Mouse (Mus musculus): ENCODE data around the gene Olfr1328. TPM values are rescaled to one million over a fixed set of nuclear protein-coding genes. Genes with fewer than 3 reads are reported as not detected.

Olfr1328 gene
- not detected for polyA plus RNA-seq (2014; fragmentation: Illumina TruSeq; extraction: RNeasy Lipid Tissue Mini Kit (QIAGEN cat#74804); ENCODE audit: low read depth, low replicate concordance)

DNA sequence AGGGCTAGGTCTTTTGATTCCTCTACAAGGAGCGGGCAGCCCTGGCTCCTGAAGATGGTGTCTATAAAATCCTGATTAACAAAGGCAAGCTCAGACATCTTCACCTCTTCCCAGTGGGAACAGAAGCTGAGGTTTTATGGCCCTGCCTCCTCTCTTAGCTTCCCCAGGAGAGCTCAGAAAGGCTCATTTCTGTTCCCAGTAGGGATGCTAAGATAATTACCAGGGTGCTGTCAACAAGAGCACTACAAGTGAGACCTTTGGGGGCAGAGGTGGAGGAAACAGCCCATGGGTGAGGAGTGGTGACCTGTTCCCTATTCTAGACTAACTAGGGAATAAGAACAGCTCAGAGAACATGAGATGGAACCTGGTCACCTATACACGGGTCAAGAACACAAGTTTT lies at the start of gene Olfr1328:
Gene Olfr1328, minus strand, starts transcription at position 101 of the 400 bp plus-strand sequence.

DNA sequence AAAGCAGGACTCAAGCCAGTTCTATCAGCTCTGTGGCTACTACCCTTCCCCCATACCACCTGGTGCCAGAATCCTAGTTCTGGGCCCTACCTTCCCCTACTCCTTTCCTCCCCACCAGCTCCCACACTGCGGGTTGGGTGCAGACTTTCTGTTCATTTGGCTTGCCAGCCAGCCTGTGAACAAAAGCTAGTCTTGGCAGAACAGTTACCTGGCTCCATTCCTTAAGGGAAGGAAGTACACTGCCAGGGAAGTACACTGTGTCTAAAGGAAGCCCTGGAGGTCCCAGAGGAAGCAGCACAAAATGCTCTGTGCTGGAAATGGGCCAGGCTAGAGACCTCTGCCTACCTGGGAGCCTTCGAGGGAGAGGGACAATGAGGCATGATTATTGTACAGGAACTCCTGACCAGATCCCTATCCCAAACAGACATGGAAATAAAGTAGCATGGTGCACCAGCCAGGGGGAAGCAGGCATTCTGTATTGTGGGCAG lies 22.8 kb upstream of the Olfr1328 start, which contains the start of gene Lao1:
Gene Lao1, plus strand, starts transcription at position 438 of the 488 bp plus-strand sequence.

DNA sequence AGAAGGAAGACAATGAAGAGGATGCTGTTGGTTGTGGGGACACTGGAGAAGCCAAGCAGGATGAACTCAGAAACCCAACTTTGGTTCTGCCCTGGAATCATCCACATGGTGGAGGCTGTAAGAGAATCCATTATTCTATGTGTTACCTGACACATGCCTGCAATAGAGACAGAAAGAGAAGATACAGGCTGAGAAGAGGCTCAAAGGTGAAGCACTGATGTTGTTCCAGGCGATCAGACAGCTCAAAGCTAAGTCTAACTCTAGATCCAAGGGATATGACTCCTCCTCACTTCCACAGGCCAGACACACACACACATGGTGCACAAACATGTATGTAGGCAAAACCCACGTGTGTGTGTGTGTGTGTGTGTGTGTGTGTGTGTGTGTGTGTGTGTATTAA lies 21.0 kb downstream of the Olfr1328 start, which contains the start of gene Olfr1329:
Gene Olfr1329, minus strand, starts transcription at position 101 of the 400 bp plus-strand sequence.

DNA sequence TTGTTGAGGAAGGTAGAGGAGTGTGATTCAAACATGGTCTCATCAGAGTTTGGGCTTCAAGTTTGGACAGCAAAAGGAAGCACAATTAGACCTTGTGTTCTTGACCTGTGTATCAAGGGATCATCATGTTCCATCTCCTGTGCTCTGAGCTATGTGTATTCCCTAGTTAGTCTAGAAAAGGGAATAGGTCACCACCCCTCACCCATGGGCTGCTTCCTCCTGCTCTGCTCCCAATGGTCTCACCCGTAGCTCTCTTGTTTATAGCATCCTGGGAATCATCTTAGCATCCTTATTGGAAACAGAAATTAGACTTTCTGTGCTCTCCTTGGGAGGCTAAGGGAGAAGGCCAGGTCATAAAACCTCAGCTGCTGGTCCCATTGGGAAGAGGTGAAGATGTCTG lies 50.1 kb downstream of the Olfr1328 start, which contains the start of gene Olfr1330:
Gene Olfr1330, plus strand, starts transcription at position 301 of the 400 bp plus-strand sequence.

Other genes with a start within 250 kb of the Olfr1328 start
- not detected for gene Olfr1342, start 245.9 kb downstream of the Olfr1328 start, polyA plus RNA-seq (2014; fragmentation: Illumina TruSeq; extraction: RNeasy Lipid Tissue Mini Kit (QIAGEN cat#74804); ENCODE audit: low read depth, low replicate concordance)
- gene Olfr1341, start 235.1 kb downstream of the Olfr1328 start, polyA plus RNA-seq (2014; fragmentation: Illumina TruSeq; extraction: RNeasy Lipid Tissue Mini Kit (QIAGEN cat#74804); ENCODE audit: low read depth, low replicate concordance): not detected
- not detected for gene Olfr1340, start 218.5 kb downstream of the Olfr1328 start, polyA plus RNA-seq (2014; fragmentation: Illumina TruSeq; extraction: RNeasy Lipid Tissue Mini Kit (QIAGEN cat#74804); ENCODE audit: low read depth, low replicate concordance)
- not detected for gene Olfr1339, start 206.4 kb downstream of the Olfr1328 start, polyA plus RNA-seq (2014; fragmentation: Illumina TruSeq; extraction: RNeasy Lipid Tissue Mini Kit (QIAGEN cat#74804); ENCODE audit: low read depth, low replicate concordance)
- not detected for gene Olfr1338, start 179.9 kb downstream of the Olfr1328 start, polyA plus RNA-seq (2014; fragmentation: Illumina TruSeq; extraction: RNeasy Lipid Tissue Mini Kit (QIAGEN cat#74804); ENCODE audit: low read depth, low replicate concordance)
- not detected for gene Olfr1337, start 156.0 kb downstream of the Olfr1328 start, polyA plus RNA-seq (2014; fragmentation: Illumina TruSeq; extraction: RNeasy Lipid Tissue Mini Kit (QIAGEN cat#74804); ENCODE audit: low read depth, low replicate concordance)
- not detected for gene Olfr1335, start 128.7 kb downstream of the Olfr1328 start, polyA plus RNA-seq (2014; fragmentation: Illumina TruSeq; extraction: RNeasy Lipid Tissue Mini Kit (QIAGEN cat#74804); ENCODE audit: low read depth, low replicate concordance)
- gene Olfr1333, start 102.3 kb downstream of the Olfr1328 start, polyA plus RNA-seq (2014; fragmentation: Illumina TruSeq; extraction: RNeasy Lipid Tissue Mini Kit (QIAGEN cat#74804); ENCODE audit: low read depth, low replicate concordance): 0.07 TPM
- not detected for gene Olfr1331, start 74.0 kb downstream of the Olfr1328 start, polyA plus RNA-seq (2014; fragmentation: Illumina TruSeq; extraction: RNeasy Lipid Tissue Mini Kit (QIAGEN cat#74804); ENCODE audit: low read depth, low replicate concordance)
- not detected for gene Olfr1330, start 50.0 kb downstream of the Olfr1328 start, polyA plus RNA-seq (2014; fragmentation: Illumina TruSeq; extraction: RNeasy Lipid Tissue Mini Kit (QIAGEN cat#74804); ENCODE audit: low read depth, low replicate concordance)
- gene Olfr1329, start 21.1 kb downstream of the Olfr1328 start, polyA plus RNA-seq (2014; fragmentation: Illumina TruSeq; extraction: RNeasy Lipid Tissue Mini Kit (QIAGEN cat#74804); ENCODE audit: low read depth, low replicate concordance): not detected
- gene Lao1, start 23.0 kb upstream of the Olfr1328 start, polyA plus RNA-seq (2014; fragmentation: Illumina TruSeq; extraction: RNeasy Lipid Tissue Mini Kit (QIAGEN cat#74804); ENCODE audit: low read depth, low replicate concordance): not detected
- gene Slc2a1, start 170.1 kb upstream of the Olfr1328 start, polyA plus RNA-seq (2014; fragmentation: Illumina TruSeq; extraction: RNeasy Lipid Tissue Mini Kit (QIAGEN cat#74804); ENCODE audit: low read depth, low replicate concordance): 0.55 TPM
- gene Zfp691, start 235.6 kb upstream of the Olfr1328 start, polyA plus RNA-seq (2014; fragmentation: Illumina TruSeq; extraction: RNeasy Lipid Tissue Mini Kit (QIAGEN cat#74804); ENCODE audit: low read depth, low replicate concordance): 1.5 TPM

Measured in testis, adult 10 weeks (tissue).